Mouse (Mus musculus) spleen, adult 2 months (tissue): ENCODE measurements around the gene Tars2. TPM values are rescaled to one million over a fixed set of nuclear protein-coding genes. Genes with fewer than 3 reads are reported as not detected.
A peak's percentile ranks its signal among the peaks of the same experiment; 100 is the strongest.

Experiments used
- DNase-seq, 2 experiments: peaks; one replicate each; pipeline versions ENCODE4 v3.0.0 to v3.0.0-alpha.2; 2012 to 2021; ENCODE audit warnings: low spot score in 2 of 2, low read depth in 1 of 2
- H3K27ac ChIP-seq: fragments of 200-500 bp; 2 replicates; pipeline ENCODE4 v1.5.1; 2012; ENCODE audit warnings: low read length, inconsistent platforms; ENCODE audit not compliant: insufficient read depth
- H3K27me3 ChIP-seq: fragments of 200-500 bp; 2 replicates; pipeline ENCODE4 v1.6.1; 2012; ENCODE audit warnings: mild to moderate bottlenecking, moderate library complexity, low read length, inconsistent platforms; ENCODE audit not compliant: control insufficient read depth, insufficient read depth
- H3K36me3 ChIP-seq: fragments of 200-500 bp; 2 replicates; pipeline ENCODE4 v1.6.1; 2012; ENCODE audit warnings: mild to moderate bottlenecking, low read length, inconsistent platforms; ENCODE audit not compliant: control insufficient read depth, insufficient read depth
- H3K4me1 ChIP-seq: fragments of 200-500 bp; 2 replicates; pipeline ENCODE4 v1.6.1; 2011; ENCODE audit warnings: inconsistent platforms; ENCODE audit not compliant: control insufficient read depth, insufficient read depth, insufficient read length
- H3K4me3 ChIP-seq: fragments of 200-500 bp; 2 replicates; pipeline ENCODE4 v1.5.1; 2011; ENCODE audit warnings: mild to moderate bottlenecking, inconsistent platforms; ENCODE audit not compliant: insufficient read depth, insufficient read length; ENCODE audit errors: extremely low read depth
- CTCF ChIP-seq: fragments of 200-500 bp; IDR thresholded peaks from 2 replicates; pipeline ENCODE4 v1.5.1; 2011; ENCODE audit warnings: mild to moderate bottlenecking, inconsistent platforms; ENCODE audit not compliant: insufficient read depth, insufficient read length, insufficient replicate concordance; ENCODE audit errors: extremely low read depth
- POLR2A ChIP-seq: fragments of 200-500 bp; IDR thresholded peaks from 2 replicates; pipeline ENCODE4 v1.6.1; 2011; ENCODE audit warnings: low read depth, low read length, inconsistent platforms
- WGBS: fragments of 180-500 bp; shearing (Covaris S2); methylation state at CpG from one replicate; pipeline ENCODE4 v1.1.7; 2018; 5-methylcytosine and 5-hydroxymethylcytosine counted together
- polyA plus RNA-seq: library from polyadenylated mRNA; depleted of rRNA; stranded (reverse); fragments of >200 nt; gene quantifications from 2 replicates; pipeline ENCODE4 v1.2.3, GENCODE M21; 2012

The Tars2 gene
- polyA plus RNA-seq, 1 experiment: 29.5 TPM

DNA sequence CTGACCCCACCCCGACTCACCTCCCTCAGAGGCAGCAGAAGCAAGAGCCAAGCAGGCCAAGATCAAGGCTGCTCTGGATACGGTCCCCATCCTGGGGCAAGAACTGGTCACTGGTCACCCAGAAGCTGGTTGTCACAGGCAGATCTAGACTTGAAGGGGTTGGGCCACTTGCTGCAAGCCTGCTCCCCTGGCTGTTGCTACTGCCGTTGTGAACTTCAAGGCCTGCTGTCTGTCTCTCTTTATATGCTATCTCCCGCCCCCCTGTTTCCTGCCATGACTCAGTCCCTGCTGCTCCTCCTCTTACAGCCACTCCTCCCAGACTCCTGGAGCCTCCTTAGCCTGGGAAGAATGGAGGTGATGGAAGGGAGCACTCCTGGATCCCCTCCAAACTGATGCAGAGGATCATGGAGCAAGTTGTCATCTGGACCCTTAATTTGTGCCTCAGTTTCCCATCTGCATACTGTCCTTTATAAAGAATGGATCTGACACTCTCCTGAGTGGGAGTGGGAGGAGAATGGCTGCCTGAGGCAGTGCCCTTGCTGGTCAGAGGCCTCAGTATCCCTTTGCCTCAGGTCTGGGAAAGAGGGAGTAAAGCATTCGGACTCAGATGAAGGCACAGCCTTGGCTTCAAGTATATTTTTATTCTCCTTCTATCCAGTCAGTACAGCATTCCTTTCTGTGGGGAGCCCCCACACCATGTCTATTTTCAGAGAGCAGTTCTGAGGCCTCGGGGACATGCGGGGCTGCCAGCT, 20.5 kb downstream of the Tars2 start, which contains the start of gene Ecm1:
Gene Ecm1 (minus strand): TSS at position 217 of the 752 bp plus-strand sequence.
- no peak for TF ChIP-seq POLR2A
- TF ChIP-seq CTCF: no peak
- DNase-seq: no peak
- Histone ChIP-seq H3K27ac (peak within 1 kb of the TSS; percentile 69), H3K4me1 (peaks cover 7% of the 10 kb centered on the region; the same call in 1 of the 2 replicates), H3K27me3 (no peaks in the 10 kb centered on the region), H3K36me3 (peaks cover 28% of the 10 kb centered on the region), H3K4me3 (no peak within 1 kb of the TSS; the same call in 1 of the 2 replicates)
- WGBS: 71% methylated on average over 7 of the region's 7 CpGs

DNA sequence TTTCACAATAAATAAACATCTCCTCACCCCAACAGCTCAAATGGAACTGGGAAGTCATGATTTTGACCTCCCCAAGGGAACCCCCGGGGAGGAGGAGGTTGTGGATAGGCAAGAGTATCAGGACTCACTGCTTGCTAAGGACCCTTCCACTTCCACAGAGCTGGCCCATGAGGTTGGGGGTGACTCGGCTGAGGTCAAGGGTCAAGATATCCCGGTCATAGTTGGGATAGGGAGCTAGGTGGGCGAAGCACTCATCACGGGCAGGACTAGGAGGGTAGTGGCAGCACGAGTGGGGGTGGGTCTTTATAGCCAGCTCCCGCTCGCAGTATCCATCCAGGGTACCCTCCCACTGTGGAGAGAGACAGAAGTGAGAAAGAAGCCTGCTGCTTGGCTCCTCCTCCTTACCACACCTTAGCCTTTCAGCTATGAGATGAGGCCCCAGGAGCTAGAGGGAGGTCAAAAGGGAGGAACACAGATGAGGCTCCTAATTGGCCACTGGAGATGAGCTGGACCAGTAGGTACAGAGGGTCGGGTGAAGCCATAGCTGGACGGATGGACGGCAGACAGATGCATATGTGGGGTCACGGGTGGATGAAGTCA, 24.8 kb downstream of the Tars2 start:
- WGBS: 93% methylated on average over 12 of the region's 12 CpGs
- H3K27ac ChIP-seq: no peak overlapping the region
- no peak overlapping the region for H3K4me3 ChIP-seq
- no peaks in the 10 kb centered on the region for H3K27me3 ChIP-seq
- peaks cover 9% of the 10 kb centered on the region for H3K36me3 ChIP-seq
- TF ChIP-seq POLR2A (no peak), CTCF (no peak)
- no peak for DNase-seq
- H3K4me1 ChIP-seq: no peaks in the 10 kb centered on the region

DNA sequence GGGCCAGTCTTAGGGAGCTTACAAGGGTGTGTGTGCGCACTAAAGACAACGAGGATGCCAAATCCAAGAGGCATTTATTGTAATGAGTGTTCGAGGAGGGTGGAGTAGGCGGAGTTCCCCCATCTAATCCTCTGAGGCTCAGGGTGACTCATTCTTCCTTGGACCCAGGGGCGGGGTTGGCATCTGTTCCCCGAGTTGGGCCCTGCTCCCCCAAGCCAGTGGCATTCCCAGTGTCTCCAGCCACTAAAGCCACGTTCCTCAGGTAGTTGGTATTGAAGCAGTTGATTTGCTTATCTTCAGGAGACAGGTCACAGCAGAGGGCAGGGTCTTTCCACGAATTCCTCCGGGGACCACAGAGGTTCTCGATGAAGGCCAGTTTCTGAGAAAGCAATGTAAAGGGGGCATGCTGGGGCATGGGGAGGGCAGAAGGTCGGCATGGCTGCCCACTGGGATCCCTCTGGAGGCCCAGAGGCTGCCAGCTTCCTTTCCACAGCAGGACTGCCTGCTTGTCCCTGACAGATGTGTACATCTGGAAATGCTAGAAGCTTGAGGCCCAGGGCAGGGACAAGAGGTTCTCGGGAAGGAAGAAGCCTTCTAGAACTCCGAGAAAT, 25.8 kb downstream of the Tars2 start:
- Histone ChIP-seq H3K4me1 (no peaks in the 10 kb centered on the region), H3K27me3 (no peaks in the 10 kb centered on the region), H3K36me3 (peaks cover 8% of the 10 kb centered on the region), H3K4me3 (no peak overlapping the region), H3K27ac (no peak overlapping the region)
- no peak for TF ChIP-seq POLR2A
- TF ChIP-seq CTCF: no peak
- WGBS: 81% methylated on average over 13 of the region's 13 CpGs
- DNase-seq: no peak

DNA sequence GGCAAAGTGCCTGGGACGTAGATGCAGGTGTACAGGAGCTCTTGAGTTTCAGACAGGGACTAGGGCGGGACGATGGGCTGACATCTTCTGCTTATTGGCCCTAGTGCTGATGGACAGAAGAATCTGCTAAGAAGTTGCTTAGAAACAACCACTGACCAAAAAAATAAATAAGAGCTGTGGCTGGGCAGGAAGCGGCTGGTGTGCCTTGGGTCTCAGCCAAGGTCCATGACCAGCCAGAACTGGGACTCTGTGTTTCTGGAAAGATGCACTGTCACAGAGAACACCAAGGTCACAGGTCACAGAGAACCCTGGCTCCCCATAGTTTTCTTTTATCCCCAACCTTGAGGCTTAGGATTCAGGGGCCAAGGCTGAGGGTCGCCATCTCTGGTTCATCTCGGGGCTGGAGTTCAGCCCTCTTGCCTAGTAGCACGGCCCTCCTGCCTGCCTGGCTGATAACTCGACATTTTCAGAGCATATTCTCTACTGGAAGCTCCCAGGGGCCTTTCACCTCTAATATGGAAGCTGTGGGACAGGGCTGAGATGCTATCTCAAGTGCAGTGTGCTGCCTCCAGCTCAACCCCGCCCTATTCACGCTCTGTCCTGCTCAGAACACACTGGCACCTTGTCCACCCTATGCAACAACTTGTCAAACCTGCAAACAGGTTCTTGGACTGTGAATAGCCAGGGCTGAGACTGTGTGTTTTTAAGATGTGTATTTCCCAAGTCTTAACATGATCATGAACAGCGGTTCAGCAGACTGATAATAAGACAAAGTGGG, 27.1 kb downstream of the Tars2 start:
- no peaks in the 10 kb centered on the region for H3K27me3 ChIP-seq
- 70% methylated on average over 11 of the region's 11 CpGs for WGBS
- no peak for DNase-seq
- H3K4me3 ChIP-seq: no peak overlapping the region
- H3K36me3 ChIP-seq: peaks cover 8% of the 10 kb centered on the region
- no peak overlapping the region; the same call in 1 of the 2 replicates for H3K27ac ChIP-seq
- TF ChIP-seq POLR2A (no peak), CTCF (no peak)
- no peaks in the 10 kb centered on the region for H3K4me1 ChIP-seq

DNA sequence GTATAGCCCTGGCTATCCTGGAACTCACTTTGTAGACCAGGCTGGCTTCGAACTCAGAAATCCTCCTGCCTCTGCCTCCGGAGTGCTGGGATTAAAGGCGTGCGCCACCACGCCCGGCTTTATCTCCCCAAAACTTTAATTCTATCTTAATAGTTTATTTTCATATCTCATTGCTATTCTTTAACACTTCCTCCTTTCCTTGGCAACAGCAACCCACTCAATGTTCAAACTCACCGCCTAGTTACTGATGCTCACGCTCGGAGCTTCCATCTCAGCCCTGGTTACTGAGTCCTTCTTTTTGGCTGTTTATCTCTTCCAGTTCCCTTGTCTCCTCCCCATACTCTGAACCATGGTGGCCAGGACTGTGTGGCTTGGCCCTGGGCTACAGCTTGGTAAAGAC, 27.7 kb downstream of the Tars2 start:
- WGBS: 86% methylated on average over 9 of the region's 9 CpGs
- Histone ChIP-seq H3K36me3 (peaks cover 8% of the 10 kb centered on the region), H3K4me1 (no peaks in the 10 kb centered on the region), H3K27ac (no peak overlapping the region), H3K4me3 (no peak overlapping the region), H3K27me3 (no peaks in the 10 kb centered on the region)
- DNase-seq: no peak
- no peak for TF ChIP-seq CTCF
- TF ChIP-seq POLR2A: no peak

DNA sequence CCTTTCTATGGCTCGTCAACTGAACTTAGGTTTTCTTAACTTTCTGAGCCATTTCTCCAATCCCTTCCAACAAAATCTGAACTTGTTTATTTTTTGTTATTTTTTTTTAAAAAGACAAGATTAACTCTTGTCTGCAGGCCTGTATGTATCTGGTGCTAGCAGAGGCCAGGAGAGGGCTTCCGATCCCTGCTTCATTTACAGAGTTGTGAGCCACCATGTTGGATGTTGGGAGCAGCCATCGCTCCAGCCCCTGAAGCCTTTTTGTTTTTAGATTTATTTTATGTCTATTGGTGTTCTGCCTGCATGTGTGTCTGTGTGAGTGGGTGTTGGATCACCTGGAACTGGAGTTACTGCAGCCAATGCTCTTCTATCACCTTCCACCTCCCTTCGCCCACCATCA, 28.2 kb downstream of the Tars2 start:
- H3K4me1 ChIP-seq: no peaks in the 10 kb centered on the region
- 95% methylated on average over 4 of the region's 4 CpGs for WGBS
- H3K27me3 ChIP-seq: no peaks in the 10 kb centered on the region
- no peak for DNase-seq
- TF ChIP-seq POLR2A: no peak
- TF ChIP-seq CTCF: no peak
- H3K27ac ChIP-seq: no peak overlapping the region
- no peak overlapping the region for H3K4me3 ChIP-seq
- H3K36me3 ChIP-seq: peaks cover 8% of the 10 kb centered on the region
